Mouse (Mus musculus): ENCODE measurements around the gene Stk39.

Gene Stk39

GRCm38 (mm10) chr2:68458115-68458514, 14.0 kb downstream of the Stk39 start:
- no peak for DNase-seq (ENCODE audit: low spot score)

- DNase-seq (ENCODE audit: low spot score): no peak
Observed at GRCm38 (mm10) chr2:68457455-68458032, 14.5 kb downstream of the Stk39 start.

GRCm38 (mm10) chr2:68456899-68457298, 15.2 kb downstream of the Stk39 start:
- DNase-seq (ENCODE audit: low spot score): no peak

GRCm38 (mm10) chr2:68452379-68452778, 19.7 kb downstream of the Stk39 start:
- DNase-seq (ENCODE audit: low spot score): no peak

- DNase-seq (ENCODE audit: low spot score): no peak
Observed at GRCm38 (mm10) chr2:68448035-68448434, 24.0 kb downstream of the Stk39 start.

GRCm38 (mm10) chr2:68443141-68443540, 28.9 kb downstream of the Stk39 start:
- DNase-seq (ENCODE audit: low spot score): no peak

- no peak for DNase-seq (ENCODE audit: low spot score)
Observed at GRCm38 (mm10) chr2:68442113-68442717, 29.9 kb downstream of the Stk39 start.

GRCm38 (mm10) chr2:68439614-68440013, 32.5 kb downstream of the Stk39 start:
- no peak for DNase-seq (ENCODE audit: low spot score)

GRCm38 (mm10) chr2:68437920-68438319, 34.1 kb downstream of the Stk39 start:
- DNase-seq (ENCODE audit: low spot score): no peak

- DNase-seq (ENCODE audit: low spot score): no peak
Observed at GRCm38 (mm10) chr2:68437216-68437615, 34.9 kb downstream of the Stk39 start.

- DNase-seq (ENCODE audit: low spot score): no peak
Observed at GRCm38 (mm10) chr2:68436305-68436704, 35.8 kb downstream of the Stk39 start.

GRCm38 (mm10) chr2:68435494-68436255, 36.4 kb downstream of the Stk39 start:
- DNase-seq (ENCODE audit: low spot score): no peak

GRCm38 (mm10) chr2:68434997-68435396, 37.1 kb downstream of the Stk39 start:
- DNase-seq (ENCODE audit: low spot score): no peak

- no peak for DNase-seq (ENCODE audit: low spot score)
Observed at GRCm38 (mm10) chr2:68434576-68434975, 37.5 kb downstream of the Stk39 start.

- DNase-seq (ENCODE audit: low spot score): no peak
Observed at GRCm38 (mm10) chr2:68433736-68434312, 38.2 kb downstream of the Stk39 start.

- DNase-seq (ENCODE audit: low spot score): no peak
Observed at GRCm38 (mm10) chr2:68432834-68433233, 39.2 kb downstream of the Stk39 start.

GRCm38 (mm10) chr2:68431024-68431962, 40.8 kb downstream of the Stk39 start:
- DNase-seq (ENCODE audit: low spot score): no peak

GRCm38 (mm10) chr2:68430493-68430892, 41.6 kb downstream of the Stk39 start:
- no peak for DNase-seq (ENCODE audit: low spot score)

GRCm38 (mm10) chr2:68429436-68429835, 42.6 kb downstream of the Stk39 start:
- DNase-seq (ENCODE audit: low spot score): no peak

GRCm38 (mm10) chr2:68426977-68427577, 45.0 kb downstream of the Stk39 start:
- DNase-seq (ENCODE audit: low spot score): no peak

GRCm38 (mm10) chr2:68426074-68426473, 46.0 kb downstream of the Stk39 start:
- DNase-seq (ENCODE audit: low spot score): no peak

All from yolk sac, embryonic 10.5 days (tissue).